Mouse (Mus musculus) cerebellum, adult (tissue): ENCODE measurements around the gene Bmf.
A peak's percentile ranks its signal among the peaks of the same experiment; 100 is the strongest.

Experiments used
- ATAC-seq: cut with Nextera tagmentation; 2 replicates; pipeline ENCODE4 v1.9.2; 2017; ENCODE audit warnings: mild to moderate bottlenecking, moderate library complexity, mixed read lengths; ENCODE audit not compliant: insufficient number of reproducible peaks, low FRiP score, low TSS enrichment

Gene Bmf

GRCm38 (mm10) chr2:118546104-118546797 lies 3.2 kb downstream of the Bmf start:
- no peak for ATAC-seq

- peak; percentile 51 for ATAC-seq
Measured at GRCm38 (mm10) chr2:118545242-118546103, 4.0 kb downstream of the Bmf start.

DNA sequence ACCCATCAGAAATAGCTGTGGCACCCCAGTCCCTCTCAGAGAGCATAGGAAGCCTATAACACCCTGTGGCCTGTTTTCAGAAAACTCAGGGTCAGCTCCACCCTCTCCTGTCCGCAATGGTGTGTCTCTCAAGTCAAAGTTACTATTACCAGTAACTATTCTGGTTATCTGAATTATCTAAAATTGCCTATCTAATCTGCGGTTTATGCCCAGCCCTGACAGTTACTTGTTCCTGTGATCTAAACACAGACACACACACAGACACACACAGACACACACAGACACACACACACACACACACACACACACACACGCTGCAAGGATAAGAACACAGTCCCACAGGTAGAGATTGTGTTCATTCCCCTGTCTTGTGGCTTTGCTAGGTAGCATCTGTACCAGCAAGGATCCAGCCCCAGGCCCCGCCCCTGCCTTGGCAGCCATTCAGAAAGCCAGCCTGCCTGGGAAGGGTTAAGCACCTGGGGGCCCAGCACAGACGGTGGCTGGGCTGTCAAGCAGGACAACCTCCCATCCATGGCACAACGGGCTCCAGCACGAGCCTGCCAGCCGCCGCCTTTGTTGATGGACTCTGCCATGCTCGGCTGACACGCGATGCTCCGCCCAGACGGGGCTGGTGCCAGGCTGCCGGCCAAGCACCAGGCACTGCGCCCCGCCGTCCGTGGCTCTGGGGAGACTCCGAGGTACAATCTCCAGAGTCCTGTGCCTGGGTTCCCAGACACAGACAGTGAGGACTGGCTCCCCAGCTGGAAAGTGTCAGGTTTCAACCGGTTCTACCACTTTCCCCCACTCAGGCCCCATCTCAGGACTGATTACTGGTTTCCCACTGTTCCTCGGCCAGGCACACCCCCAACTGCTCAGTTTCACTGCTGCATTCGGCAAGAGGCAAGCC lies 5.3 kb downstream of the Bmf start:
- peak; percentile 40 for ATAC-seq

DNA sequence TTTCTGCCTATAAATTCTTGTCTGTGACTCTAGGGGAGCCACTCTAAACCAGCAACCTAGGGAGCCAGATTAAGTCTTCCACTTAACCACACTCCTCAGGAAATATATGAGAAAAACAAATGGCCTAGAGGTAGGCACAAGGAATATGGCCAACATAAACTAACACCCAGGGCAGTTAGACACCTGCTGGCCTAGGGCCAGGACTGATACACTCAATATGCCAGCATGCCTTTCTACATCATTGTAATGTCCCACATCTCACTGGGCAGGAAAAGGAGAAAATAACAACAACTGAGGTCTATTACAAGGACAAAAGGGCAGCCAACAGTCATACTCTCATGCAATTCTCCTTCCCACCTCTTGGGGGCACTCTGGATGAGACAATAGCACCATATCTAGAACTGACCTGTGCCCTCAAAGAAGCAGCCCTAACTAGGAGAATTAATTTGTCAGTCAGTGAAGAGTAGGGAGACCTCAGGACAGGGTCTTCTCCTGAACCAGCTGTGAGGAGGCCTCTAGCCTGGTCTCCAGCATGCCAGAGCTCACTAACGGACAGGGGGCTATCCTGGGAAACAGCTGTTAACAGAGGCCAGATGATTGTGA lies 6.4 kb downstream of the Bmf start:
- ATAC-seq = no peak

DNA sequence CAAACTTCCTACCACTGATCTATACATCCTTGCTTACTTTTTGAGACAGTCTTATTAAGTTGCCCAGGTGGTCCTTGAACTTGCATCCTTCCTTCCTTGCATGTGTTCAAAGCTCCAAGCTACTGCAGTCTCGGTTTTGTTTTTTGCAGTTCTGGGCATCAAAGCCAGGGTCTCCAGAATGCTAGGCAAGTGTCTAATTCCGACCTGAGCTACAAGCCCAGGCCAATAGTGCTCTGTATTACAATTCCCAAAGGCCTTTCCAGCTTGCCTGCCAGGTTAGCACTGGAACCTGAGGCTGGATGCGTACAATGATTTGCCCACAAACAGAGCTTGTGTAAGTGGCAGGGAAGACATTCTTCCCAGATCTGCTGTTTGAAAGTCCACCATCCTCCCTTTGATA lies 7.8 kb downstream of the Bmf start:
- ATAC-seq = no peak

GRCm38 (mm10) chr2:118540691-118541117 lies 8.8 kb downstream of the Bmf start:
- ATAC-seq = peak; percentile 32

DNA sequence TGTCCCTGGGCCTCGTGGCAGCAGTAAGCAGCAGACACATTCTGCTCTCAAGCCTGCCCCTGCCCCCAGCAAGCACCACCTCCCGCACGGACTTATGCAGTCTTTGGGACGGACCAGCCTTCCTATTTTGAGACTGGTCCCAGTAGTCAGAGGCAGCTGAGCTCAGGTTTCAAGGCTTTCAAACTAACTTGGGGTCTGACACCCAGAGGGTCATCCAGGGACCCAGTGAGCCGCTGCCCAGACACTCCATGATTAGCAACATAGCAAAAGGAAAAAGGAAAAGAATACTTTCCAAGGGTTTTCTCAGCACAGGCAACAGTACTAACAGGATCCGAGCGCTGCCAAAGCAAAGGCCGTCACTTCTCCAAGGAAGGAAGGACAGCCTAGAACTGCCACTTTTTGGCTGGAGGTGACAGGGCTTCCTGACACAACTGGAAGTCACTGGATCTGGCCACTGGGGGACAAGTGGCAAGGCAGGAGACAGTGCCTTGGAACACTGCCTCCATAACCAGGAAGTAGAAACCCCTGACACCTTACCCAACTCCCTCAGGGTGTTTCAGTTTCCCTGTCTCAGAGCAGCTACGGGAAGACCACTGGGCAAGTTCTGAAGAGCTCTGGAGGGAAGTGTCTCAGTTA lies 9.5 kb downstream of the Bmf start:
- no peak for ATAC-seq

GRCm38 (mm10) chr2:118539040-118539439 lies 10.4 kb downstream of the Bmf start:
- no peak for ATAC-seq

GRCm38 (mm10) chr2:118537226-118537625 lies 12.3 kb downstream of the Bmf start:
- ATAC-seq = no peak

- no peak for ATAC-seq
Measured at GRCm38 (mm10) chr2:118536553-118536952, 12.9 kb downstream of the Bmf start.

GRCm38 (mm10) chr2:118536111-118536510 lies 13.4 kb downstream of the Bmf start:
- ATAC-seq = no peak

DNA sequence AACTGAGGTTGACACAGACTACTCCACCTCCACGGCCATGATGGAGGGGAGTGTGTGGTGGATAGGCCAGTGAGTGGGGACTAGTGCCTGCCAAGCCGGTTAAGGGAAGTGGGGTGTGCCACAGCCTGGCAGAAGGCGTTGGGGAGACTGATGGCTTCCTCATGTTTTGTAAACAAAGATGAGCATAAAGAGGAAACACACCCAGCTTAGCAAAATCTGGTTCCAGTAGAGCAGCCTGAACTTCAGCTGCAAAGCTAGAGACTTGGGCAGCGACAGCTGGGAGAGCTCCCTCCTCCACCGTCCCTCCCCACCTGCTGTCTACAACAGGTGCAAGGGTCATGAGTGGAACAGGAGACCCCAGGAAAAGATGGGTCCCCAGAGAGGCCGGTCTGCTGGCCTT lies 15.5 kb downstream of the Bmf start:
- ATAC-seq = no peak

DNA sequence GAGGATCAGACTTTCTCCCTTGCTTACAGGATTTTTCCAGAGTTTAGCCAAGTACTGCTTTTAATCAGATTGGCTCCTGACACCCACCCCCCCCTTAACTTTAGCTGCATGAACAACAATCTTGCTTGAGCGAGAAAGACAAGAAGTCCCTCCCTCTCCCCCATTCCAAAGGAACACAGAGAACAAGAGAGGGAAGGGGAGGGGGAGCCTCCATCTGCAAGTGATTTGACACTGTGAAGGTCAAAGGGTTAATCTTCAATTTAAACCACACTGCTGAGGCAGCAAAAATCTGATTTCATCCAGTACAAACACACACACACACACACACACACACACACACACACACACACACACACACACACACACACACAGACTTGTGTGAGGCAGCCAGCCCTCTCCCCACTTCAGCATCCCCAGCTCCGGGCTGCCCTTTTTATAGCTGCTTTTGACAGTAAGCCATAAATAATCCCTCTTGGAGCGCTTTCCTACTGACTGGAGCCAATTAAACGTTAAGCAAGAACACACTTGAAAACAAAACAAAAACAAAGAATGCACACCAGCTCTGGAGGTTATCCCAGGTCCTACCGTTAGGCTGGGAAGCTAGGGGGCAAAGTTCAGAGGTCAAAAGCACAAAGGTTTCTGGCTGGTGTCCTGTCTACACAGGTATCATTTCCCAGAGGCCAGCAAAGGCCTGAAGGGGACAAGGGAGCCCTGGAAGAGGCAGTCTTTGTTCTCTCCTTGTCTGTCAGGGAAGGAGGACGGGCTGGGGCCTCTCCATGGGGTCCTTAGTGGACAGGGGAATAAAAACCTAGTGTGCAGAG lies 16.4 kb downstream of the Bmf start:
- no peak for ATAC-seq

DNA sequence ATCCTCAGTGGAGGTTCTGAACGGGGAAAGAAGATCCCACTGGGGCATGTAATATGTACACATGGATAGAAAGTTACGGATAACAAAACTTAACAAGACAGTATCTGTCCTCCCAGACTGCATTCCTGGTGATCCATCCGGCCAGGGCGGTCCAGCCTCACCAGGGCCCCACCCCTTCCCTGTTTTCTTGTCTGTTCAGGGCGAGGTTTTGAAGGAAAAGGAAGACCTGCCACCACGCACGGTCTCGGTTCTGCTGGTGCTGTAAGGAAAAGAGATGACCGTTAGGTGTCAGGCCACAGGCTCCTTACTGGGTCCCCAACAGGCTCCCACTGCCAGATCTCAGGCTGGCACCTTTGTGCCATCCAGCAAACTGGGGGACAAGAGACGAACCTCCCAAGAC lies 17.1 kb downstream of the Bmf start:
- ATAC-seq = no peak

GRCm38 (mm10) chr2:118529466-118530181 lies 19.9 kb downstream of the Bmf start:
- ATAC-seq = no peak

- no peak for ATAC-seq
Measured at GRCm38 (mm10) chr2:118526545-118526944, 22.9 kb downstream of the Bmf start.

DNA sequence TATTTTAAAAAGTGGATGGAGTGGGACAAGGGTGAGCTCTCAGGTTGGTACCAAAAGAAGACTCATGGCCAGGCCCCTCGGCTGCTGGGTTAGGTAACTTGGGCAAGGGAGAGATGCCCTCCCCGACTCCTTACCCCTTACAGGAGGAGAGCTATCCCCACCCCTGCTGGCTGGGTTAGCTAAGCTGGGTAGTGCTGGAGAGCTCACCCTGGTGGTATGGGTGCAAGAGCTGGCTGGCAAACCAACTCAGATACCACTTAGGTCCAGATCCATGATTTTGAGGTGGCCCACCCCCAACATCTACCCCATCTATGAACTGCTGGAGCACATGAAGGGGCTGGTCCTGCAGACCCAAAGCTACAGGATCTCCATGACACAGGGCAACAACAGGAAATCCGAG lies 24.7 kb downstream of the Bmf start:
- ATAC-seq = no peak

DNA sequence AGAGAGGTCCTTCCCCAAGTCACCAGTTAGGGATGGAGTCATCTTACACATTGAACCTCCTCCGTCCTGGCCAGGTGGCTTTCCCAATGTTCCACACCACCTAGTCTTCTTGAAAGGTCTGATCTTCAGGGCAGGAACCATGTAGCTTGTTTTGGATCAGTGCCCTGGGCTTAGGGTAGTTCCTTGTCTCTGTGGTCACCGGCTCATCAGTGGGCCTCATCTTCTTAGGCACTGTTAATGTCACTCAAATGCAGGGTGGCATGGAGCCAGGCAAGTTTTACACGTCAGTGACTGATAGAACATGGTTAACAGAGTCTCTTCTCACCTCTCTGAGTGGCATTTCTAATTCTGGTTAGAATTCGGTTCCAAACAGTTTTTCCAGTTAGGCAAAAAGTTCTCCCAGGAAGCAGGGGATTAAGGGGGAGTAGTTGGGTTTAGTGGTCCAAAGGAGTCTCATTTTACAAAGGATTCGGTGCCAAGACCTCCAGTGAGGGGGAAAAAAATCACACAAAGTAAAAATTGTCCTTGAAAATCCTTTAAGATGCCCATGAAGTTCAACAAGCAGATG lies 26.2 kb downstream of the Bmf start:
- ATAC-seq = no peak
